Mouse (Mus musculus) 416B (cell line): ENCODE data around the gene Rab27a.

Experiments
- DNase-seq: peaks from one replicate; pipeline ENCODE4 v3.0.0; 2011; ENCODE audit warnings: low read depth

Rab27a gene

DNA sequence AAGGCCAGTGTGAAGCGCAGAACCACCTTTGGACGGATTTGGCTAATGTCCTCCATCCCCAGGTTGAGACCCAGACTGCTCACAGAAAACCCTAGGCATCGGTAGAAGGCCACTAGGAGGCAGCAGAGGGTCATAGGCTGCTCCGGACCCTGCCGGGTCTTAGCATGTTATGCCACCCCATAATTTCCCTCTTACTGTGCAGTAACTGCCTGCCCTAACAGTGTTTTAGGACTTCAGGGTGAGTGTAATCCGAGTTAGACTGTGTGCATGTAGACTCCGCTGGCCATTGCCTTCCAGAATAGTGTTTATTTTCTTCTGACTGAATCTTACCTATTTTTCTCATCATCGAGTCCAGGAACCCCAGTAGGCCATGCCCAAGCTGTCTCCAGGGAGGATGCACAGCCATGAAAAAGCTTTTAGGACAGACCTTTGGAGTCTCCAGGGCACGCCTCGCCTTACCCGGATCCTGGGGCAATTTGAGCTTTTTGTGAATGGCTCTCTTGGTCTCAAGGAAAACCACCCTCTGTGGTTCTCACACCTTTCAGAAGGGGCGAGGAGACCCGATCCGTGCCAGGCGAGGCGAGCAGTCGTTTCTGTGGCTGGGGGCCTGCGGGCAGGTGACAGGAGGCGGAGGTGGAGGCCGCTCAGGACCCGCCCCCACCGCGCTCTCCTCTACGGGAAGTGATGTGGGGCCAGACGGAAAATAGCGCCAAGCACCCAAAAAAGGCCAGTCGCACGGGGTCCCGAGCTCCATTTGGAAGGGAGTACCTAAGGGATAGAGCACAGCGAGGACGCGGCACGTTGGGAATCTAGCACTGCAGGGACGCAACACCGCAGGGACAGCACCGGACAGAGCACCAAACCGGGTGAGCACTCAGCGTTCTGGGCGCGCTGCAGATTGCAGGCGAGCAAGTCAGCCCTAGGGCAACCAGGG lies at the start of gene Rab27a:
Rab27a (plus strand) TSS at position 709 of the 934 bp plus-strand sequence.
- peak; percentile 89 for DNase-seq

DNA sequence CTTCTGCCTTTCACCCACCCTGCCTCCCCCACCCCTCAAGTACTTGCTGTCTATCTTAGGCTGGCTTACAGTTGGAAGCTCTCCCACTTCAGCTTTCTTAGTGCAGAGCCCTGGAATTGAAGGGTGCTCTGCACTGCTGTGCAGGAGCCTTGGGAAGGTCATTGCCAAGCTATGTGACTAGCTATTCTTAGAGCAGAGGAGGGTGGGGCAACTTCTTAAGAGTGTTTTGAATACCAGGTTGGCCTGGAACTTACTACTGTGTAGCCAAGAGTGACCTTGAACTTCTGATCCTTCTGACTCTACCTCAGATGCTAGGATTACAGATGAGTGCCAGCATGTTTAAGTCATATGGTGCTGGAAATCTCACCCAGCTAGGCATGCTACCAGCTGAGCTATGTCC lies 48.5 kb upstream of the Rab27a start:
- no peak for DNase-seq

DNA sequence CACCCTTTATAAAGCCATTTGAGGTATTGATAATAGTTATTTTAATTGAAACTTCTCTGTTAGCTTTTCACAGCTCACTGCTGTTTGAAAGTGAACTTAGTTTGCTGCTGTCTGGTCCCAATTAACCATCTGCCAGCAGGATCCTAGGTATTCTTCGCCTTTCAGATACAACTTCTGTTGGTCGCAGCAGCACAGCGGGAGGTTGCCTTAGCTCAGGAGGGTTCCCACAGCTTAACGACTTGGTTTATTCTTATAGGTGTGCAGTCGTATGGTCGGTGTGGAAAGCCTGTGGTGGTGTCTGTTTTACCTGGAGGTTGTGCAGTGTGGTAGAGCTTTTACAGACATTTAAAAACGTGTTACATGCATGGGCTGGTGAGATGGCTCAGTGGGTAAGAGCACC lies 47.8 kb upstream of the Rab27a start:
- DNase-seq, result no peak

DNA sequence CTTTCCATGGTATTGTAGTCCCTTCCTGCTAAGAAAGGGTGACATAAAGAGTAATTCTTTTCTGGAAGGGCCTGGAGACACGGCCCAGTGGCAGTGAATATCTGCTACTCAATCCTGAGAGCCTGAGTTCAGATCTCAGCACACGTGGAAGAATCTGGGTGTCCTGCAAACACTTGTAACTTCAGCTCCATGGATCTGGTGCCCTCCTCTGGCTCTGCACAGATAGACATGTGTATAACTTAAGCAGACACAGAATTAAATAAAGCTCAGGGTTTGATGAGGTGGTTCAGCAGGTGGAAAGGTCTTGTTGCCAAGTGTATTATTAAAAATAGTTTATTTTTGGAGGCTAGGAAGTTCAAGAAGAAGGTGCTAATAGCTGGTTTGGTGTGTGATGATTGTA lies 44.2 kb upstream of the Rab27a start:
- DNase-seq, result peak; percentile 32

DNA sequence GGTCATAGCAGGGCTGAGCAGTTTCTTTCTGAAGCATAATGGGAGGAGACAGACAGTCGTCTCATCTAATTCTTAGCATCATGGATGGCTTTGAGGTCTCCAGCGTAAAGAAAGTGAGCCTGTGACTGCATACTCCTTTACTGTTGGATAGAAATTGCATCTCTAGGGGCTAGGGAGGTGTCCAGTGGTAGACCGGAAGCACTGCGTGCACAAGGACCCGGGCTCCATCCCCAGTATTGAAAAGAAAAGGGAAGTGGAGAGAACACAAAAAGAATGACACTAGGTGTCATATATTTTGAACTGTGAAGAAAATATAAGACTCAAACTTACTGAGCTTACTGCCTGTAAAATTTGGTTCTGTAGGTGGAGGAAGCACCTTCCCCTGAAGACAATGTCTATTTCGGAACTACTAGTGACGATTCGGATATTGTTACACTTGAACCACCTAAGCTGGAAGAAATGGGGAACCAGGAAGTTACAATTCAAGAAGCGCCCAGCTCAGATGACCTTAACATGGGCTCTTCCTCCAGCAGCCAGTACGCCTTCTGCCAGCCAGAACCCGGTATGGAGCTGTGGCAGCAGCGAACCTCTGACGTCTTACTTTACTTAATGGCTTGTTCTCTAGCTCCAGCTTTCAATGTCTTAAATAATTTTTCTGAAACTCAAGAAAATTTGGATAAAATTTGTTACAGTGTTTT lies 43.2 kb upstream of the Rab27a start:
- DNase-seq, result no peak

DNA sequence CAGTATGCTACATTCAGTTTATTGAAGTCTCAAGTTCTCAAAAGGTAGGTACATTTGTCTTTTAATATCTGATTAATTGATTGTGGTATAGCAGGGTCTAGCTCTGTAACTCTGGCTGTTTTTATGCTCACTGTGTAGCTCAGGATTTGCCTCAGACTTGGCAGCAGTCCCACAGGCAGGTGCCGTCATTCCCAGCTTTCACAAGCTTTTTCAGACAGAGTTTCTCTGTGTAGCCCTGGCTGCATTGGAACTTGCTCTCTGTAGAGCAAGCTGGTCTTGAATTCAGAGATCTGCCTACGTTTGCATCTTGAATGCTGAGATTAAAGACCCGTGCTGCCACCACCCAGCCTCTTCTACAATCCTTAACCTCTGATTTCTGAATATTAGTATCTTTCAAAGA lies 42.5 kb upstream of the Rab27a start:
- DNase-seq, result no peak

DNA sequence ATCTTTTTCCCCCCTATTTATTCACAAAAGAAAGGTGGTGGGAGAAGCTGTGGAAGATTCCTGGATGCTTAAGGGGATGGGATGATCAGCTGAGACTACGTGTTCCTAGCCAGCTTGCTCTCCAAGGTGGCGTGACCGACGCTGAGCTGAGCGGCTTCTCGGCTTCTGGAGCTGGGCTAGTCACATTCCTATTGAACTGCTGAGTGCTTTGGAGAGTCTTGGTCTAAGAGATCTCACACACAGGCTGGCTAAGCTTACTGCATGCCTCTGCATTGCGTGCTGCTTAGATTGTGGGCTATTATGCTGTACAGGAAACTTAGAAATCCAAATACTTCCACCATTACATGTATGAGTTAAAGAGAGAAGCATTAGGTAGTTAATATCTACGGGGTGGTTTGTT lies 40.6 kb upstream of the Rab27a start:
- no peak for DNase-seq

DNA sequence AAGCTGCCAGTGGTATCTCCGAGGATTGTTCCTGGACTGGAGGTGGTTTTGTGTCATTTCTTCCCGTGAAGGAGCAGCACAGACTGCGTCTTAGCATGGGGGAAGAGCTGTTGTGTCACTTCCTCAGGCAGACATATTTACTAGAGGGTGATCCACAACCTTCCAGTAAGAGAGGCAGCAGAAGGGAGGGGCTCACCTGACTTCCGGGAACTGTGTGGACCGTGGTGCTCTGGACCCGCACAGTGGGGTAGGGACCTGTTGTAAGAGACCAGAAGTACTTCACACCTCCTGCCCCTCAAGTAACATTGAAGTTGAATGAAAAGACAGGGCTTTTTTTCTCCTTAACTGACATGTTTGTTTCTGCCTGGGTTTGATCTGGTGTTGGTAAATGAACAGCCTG lies 39.5 kb upstream of the Rab27a start:
- DNase-seq, result no peak

DNA sequence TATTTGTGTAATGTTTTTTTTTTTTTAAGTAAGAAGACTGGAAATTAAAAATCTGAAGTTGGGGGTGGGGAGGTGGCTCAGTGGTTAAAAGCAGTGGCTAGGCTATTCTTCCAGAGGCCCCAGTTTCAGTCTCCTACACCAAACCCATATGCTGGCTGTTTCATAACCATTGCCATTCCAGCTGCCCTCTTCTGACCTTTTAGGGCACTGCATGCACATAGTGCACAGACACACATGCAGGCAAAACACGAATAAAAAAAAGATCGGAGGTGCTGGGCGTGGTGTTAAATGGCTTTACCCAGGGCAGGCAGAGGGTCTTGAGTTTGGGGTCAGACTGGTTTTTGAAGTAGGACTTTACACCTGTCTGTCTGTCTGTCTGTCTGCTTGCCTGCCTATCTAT lies 38.5 kb upstream of the Rab27a start:
- peak; percentile 26 for DNase-seq

DNA sequence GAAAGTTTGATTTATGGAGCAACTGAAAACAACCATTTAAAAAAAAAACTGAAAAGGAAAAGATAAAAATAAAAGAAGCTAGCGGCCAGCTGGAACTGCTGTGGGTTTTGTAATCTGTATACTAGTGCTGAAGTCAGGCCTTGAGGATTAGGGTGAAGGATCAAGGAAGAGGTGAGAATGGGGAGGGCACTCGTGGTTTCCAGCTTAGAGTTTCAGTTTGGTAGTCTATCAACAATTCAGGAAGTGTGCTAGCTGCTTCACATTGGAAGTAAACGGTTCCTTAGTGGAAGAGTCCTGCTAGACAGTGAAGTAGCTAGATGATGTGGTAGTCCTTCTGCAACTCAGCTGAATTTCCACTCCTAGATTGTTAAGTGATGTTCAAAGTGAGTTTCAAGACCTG lies 36.3 kb upstream of the Rab27a start:
- DNase-seq, result peak; percentile 49

DNA sequence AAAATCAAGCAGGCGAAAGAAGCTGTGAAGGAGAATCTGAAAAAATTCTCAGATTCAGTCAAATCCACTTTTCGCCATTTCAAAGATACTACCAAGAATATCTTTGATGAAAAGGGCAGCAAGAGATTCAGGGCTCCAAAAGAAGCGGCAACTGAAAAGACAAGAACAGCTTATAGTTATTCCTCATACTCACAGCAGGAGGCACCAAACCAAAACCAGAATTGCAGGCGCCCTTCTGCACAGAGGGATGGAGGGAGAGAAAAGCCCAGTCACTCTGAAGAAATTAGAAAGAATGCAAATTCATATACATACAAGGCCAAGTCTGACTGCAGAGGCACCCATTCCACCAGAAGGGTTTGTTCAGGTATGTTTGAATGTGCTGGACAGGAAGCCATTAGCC lies 32.0 kb upstream of the Rab27a start:
- DNase-seq, result no peak

DNA sequence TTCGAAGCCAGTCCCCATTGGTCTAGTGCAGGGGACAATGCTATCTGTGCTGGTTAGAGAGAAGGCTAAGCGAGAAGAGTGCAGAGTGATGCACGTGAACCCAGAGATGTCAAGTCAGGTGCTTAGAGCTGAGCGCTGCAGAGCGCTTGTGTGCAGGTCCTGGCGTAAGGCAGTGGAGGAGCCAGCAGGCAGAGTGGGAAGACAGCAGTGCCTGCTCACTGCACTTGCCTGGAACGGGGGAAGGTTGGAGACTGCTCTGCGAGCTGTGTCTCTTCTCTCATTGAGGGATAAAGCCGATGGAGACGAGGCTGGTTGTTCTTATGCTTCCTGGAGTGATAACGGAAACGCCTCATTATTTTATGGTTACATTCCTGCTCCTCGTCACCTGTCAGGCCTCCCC lies 29.9 kb upstream of the Rab27a start:
- DNase-seq, result no peak

DNA sequence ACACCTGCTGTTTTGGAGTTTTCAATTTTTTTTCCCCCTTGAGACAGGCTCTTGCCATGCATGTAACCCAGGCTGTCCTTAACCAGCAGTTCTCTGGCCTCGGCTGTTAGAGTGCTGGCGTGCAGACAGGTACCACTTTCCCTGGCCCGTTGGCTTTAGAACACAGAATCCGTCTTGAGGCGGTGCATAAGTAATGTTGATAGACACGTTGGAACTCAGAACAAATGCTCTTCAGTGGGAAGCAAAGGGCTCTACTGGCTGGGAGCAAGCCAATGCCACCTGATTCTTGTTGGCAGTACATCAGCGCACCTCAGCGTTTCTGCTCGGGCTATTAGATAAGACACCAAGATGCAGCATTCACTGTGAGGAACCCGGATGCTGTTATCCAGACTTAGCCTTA lies 24.8 kb upstream of the Rab27a start:
- DNase-seq, result no peak

DNA sequence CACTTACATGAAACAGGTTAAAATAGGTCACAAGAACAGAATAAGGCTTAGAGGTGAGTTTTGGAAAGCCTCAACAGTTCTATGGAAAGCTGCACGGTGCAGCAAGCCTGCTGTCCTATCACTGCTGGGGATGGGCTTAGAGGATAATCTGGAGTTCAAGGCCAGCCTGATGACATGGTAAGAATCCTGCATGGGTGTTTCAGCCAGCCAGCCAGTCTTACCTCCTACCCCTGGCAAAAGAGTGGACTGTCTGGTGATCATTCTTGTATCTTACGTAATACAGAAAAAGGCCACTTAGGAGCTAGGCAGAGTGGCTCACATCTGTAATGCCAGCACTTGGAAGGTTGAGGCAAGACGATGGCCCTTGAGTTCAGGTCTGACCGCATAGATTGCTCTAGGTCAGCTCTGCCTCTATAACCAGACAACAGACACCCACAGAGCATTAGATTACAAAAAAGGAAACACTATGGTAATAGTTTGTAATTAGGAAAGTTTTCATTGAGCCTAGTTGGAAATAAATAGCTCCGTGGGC lies 24.0 kb upstream of the Rab27a start:
- no peak for DNase-seq

DNA sequence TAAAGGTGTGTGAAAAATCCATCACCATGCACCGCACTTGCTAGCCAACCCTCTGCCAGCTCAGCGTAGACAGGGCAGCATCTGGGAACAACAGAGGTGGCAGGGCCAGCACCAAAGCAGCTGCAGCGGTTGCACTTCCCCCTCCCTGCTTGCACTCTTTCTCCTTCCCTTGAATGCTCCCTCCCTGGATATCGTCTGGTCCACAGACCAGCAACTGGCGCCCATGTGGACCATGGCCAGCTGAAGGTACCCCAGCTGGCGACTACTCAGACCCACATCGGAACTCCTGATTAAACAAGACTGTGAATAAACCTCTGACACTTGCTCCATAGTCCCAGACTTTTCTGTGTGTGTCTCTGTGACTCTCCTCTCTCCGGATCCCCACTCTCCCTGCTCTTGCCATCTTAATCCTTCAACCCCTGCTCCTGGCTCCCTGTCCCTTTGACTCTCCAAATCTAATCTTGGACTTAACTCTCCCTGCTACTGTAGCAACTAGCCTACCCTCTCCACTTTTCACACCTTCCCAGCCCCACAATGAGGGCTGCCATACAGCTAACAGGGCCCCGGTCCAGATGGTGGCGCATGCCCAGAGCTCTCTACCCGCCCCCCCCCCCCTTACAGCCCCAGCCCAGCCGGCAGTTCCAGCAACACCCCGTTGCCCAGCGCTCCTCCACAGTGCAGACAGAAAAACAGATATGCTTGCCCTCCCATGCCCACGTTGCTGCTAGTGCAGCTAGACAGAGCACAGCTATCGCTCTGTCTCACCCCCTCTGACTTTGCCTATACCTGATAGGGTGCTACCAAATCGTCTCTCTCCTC lies 18.6 kb upstream of the Rab27a start:
- DNase-seq, result no peak

DNA sequence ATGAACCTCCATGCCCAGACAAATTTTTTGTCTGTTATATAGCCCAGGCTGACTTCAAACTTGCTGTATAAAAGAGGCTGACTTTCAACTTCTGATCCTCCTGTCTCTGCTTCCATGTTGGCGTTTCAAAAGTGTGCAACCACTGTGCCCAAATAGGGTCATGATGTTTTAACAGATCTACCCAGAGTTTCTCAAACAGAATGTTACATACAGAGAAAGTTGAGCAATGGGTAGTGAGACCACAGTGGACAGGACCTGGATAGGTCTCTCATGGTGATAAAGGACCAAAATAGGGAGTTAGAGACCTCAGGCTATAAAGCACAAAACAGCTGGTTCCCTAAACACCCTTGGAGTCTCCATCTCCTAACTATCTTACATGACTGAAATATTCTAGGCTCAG lies 14.2 kb upstream of the Rab27a start:
- DNase-seq, result peak; percentile 50

DNA sequence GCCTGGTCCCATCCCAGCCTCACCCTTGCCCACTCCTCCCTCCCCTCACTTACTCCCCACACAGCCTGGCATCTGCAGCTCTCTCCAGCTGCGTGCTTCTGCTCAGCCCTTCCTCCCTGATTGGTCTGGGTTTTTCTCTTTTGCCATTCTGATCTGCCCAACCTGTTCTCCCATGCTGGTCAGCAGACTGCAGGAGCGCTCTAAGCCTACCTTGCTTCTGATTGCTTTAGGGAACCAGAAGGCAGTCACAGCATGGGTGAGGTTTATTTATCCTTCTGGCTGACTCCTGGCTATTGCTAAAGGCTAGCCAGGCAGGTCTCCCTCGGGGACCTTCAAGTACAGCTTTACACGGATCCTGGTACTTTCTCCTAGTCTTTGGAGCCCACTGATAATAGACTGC lies 13.2 kb upstream of the Rab27a start:
- no peak for DNase-seq

DNA sequence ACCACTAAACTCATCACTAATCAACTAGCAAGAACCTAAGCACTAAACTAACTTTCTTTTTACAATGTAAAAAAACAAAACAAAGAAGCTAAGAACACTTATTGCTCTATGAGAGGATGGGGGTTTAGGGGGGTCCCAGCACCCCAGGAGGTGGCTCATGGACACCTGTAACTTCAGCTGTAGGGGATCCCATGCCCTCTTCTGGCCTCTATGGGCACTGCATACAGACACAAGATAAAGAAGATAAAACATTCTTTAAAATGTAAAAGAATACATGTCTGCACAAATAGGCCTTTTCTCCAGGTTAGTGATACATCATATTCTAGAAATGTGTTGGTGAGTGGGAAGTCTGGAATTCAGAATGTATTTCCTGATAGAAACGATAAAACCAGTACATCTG lies 11.2 kb upstream of the Rab27a start:
- DNase-seq, result no peak

DNA sequence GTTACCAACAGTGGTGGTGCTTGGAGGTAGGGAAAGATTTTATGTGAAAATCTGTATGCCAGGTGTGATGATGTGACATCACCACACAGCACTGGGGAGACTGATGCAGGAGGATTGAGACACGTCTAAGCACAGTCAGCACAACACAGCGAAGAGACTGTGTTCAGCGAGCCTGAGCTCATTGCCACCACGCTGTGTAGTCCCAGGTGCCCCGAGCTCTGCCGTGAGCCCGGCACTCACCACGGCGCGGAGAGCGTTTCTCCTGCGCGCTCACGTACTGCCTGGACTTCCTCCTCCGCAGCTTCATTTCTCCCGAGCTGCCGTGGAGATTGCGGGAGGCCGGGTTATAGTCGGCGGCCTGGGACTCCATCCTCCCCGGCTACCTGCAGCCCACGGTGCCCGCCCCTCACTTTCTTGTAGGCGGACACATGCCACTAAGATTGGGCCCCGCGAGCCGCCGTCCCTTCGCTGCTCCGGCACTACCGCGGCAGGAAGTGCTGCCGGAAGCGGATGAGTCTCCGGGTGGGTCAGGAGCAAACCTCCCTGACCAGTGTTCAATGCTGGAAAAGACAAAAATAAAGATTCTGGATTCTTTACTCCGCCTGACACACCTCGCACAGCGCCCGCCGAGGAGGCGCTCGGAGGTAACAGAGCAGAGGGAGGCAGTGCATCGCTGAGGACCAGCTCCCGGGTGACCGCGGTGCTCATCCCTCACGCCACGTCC lies 5.3 kb upstream of the Rab27a start:
- DNase-seq, result peak; percentile 90

DNA sequence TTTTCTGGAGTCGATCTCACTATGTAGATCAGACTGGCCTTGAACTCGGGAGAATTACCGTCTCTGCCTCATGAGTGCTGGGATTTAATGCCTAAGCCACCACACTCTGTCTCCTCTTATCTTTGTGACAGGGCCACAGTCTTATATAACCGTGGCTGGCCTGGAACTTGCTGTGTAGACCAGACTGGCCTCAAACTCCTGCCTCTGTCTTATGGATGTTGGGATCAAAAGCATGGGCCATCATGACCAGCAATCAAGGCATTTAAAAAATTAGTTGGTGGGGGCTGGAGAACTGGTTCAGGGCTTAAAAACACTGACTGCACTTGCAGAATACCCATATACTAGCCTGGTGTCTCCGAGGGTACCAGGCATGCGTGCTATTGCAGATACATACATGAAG lies 4.6 kb upstream of the Rab27a start, which contains the start of gene Pigb:
Pigb (minus strand) TSS at position 299 of the 400 bp plus-strand sequence.
- DNase-seq, result no peak

DNA sequence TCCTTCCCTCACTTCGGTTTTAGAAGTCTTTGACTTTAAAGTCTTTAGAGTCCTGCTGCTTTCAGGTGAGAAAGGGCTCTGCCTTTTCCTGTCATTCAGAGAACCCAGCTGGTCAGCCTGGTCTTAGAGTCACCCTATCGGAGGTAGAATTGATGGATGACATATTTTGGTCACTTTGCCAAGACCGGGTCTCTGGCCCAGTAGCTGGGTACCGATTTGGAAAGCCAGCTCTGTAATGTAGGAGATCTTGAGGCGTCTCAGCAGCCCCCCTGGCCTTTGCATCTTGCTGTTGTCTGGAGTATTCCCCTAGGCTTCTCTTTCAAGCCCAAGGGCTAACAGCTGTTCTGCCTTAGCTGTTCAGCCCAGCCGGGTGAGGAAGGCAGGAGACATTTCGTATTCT lies 550 bp downstream of the Rab27a start:
- peak; percentile 8 for DNase-seq

DNA sequence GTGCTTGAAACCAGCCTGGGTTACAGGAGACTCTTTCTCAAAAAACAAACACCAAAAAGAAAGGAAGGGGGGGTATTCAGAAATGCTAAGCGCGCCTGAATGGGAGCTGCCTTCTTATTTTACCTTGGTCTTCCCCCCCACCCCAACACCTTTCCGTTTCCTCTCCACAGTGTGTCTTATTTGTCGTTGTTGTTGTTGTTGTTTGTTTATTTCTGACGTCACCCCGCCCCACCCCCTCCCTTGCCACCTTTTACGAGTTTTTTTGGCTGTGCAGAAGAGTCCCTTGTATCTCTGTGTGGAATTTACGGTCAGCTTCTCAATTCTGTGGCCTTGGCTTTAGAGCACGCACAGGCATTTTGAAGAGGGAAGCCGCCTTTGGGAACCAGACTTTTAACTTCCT lies 1.1 kb downstream of the Rab27a start:
- DNase-seq, result no peak
